Mouse (Mus musculus) embryonic fibroblast, embryonic 13.5 days (primary cell): Measurements from ENCODE around the gene Ints3.

ENCODE experiments used
- CTCF ChIP-seq: IDR thresholded peaks from 2 replicates; pipeline ENCODE4 v1.5.1; 2011; ENCODE audit warnings: mild to moderate bottlenecking, control low read depth, low read length, moderate library complexity, borderline replicate concordance; ENCODE audit not compliant: insufficient read depth
- POLR2A ChIP-seq: IDR thresholded peaks from 2 replicates; pipeline ENCODE4 v1.6.1; 2011; ENCODE audit warnings: low read depth, mild to moderate bottlenecking, control low read depth, low read length, moderate library complexity

DNA sequence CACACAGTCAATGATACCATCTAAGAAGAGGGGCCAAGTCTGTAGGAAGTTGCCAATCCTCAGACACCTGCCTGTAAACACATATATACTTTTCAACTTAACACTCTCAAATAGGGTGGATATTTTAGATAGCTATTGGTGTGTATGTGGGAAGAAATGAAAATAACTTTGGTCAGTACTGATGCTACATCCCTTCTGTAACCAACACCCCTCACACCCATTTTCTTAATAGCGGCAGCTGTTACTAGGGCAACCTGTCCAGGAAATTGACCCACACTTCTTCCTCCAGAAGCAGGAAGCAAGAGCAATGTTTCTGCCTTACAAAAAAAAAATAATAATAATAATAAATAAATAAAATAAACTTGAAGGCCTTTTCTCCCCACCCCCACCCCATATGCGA lies 1.1 kb downstream of the Ints3 start:
- TF ChIP-seq CTCF, result no peak
- TF ChIP-seq POLR2A, result no peak
